Mouse (Mus musculus) forebrain, embryonic 16.5 days (tissue): ENCODE results near the gene Nat8. TPM values are rescaled to one million over a fixed set of nuclear protein-coding genes. Genes with fewer than 3 reads are reported as not detected.
"Not testable (repeated sequence)": the region's sequence is repeated elsewhere in the genome, so short reads cannot be mapped to it uniquely, and the experiment has no call there.

Source experiments
- ATAC-seq: fragments of 200-750 bp; cut with Nextera tagmentation; 2 replicates; pipeline ENCODE4 v1.8.0; 2017; ENCODE audit warnings: mild to moderate bottlenecking, moderate library complexity
- H3K27ac ChIP-seq: fragments of 300-500 bp; sonication (generic); 2 replicates; pipeline ENCODE4 v1.5.1; 2014; ENCODE audit warnings: low read length, control low read depth
- H3K27me3 ChIP-seq: fragments of 300-500 bp; sonication (generic); replicated peaks from 2 replicates; pipeline ENCODE4 v1.6.1; 2014; ENCODE audit warnings: low read length; ENCODE audit not compliant: control insufficient read depth, insufficient read depth
- H3K36me3 ChIP-seq: fragments of 300-500 bp; sonication (generic); 2 replicates; pipeline ENCODE4 v1.6.1; 2014; ENCODE audit not compliant: control insufficient read depth, insufficient read depth
- H3K4me1 ChIP-seq: fragments of 300-500 bp; sonication (generic); replicated peaks from 2 replicates; pipeline ENCODE4 v1.6.1; 2014; ENCODE audit warnings: low read length; ENCODE audit not compliant: control insufficient read depth, insufficient read depth
- H3K4me2 ChIP-seq: fragments of 300-500 bp; sonication (generic); 2 replicates; pipeline ENCODE4 v1.6.1; 2014; ENCODE audit warnings: mild to moderate bottlenecking, low read length, control low read depth
- H3K4me3 ChIP-seq: fragments of 300-500 bp; sonication (generic); replicated peaks from 2 replicates; pipeline ENCODE4 v1.5.1; 2014; ENCODE audit warnings: mild to moderate bottlenecking, low read length, control low read depth
- H3K9ac ChIP-seq: fragments of 300-500 bp; sonication (generic); replicated peaks from 2 replicates; pipeline ENCODE4 v1.6.1; 2014; ENCODE audit warnings: low read depth, low read length, control low read depth
- H3K9me3 ChIP-seq: fragments of 300-500 bp; sonication (generic); 2 replicates; pipeline ENCODE4 v1.6.1; 2016; ENCODE audit warnings: low read length; ENCODE audit not compliant: control insufficient read depth
- WGBS: fragments of 180-500 bp; shearing (Covaris S2); extraction: QIAGEN DNeasy Blood & Tissue Kit; methylation state at CpG from one replicate; pipeline ENCODE4 v1.1.7; 2014; 5-methylcytosine and 5-hydroxymethylcytosine counted together
- polyA plus RNA-seq: library from polyadenylated mRNA; unstranded; fragments of >200 nt; fragmentation: Nextera tagmentation; extraction: Ambion mirVana; gene quantifications from 2 replicates; pipeline ENCODE4 v1.2.1, GENCODE M21; 2015

Nat8 gene
- not detected in 2 replicates for polyA plus RNA-seq

GRCm38 (mm10) chr6:85831796-85832321 is at the start of gene Nat8:
Gene Nat8, minus strand, starts transcription at chr6:85832082.
- no peak within 1 kb of the TSS for H3K9ac ChIP-seq
- H3K4me1 ChIP-seq: no peaks in the 10 kb centered on the region
- no peak within 1 kb of the TSS for H3K27ac ChIP-seq
- no peak within 1 kb of the TSS for H3K4me2 ChIP-seq
- ATAC-seq: no peak
- 86% methylated on average over 7 of the region's 7 CpGs for whole genome bisulfite sequencing
- no peaks in the 10 kb centered on the region for H3K9me3 ChIP-seq
- H3K4me3 ChIP-seq: no peak within 1 kb of the TSS
- H3K27me3 ChIP-seq: no peaks in the 10 kb centered on the region
- H3K36me3 ChIP-seq: no peaks in the 10 kb centered on the region

DNA sequence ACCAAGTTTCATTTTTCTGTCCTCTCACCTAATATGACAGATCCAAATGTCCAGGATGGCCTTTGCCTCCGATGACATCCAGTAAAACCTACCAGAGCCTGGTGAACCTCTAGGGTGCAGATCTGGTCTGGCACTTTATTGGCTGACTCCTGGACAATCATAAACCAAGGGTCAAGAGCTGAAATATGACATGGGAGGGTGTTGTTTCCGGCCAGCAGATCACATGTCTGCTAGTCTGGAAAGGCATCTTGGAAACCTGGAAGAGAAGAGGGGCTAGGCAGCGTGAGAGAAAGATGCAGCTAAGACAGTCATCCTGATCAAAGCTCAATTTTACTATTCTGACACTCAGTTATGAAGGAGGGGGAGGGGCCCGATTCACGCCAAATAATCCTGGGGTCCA is 37.1 kb upstream of the Nat8 start, which contains the start of gene Nat8f2:
Gene Nat8f2 (minus strand): TSS at position 153 of the 400 bp plus-strand sequence.
- H3K27me3 ChIP-seq, H3K4me1 ChIP-seq, H3K9me3 ChIP-seq, H3K4me2 ChIP-seq, H3K4me3 ChIP-seq, ATAC-seq, H3K9ac ChIP-seq, H3K27ac ChIP-seq, H3K36me3 ChIP-seq: not testable (repeated sequence)
- 89% methylated on average over 5 of the region's 5 CpGs for WGBS

- no peaks in the 10 kb centered on the region for H3K4me1 ChIP-seq
- H3K36me3 ChIP-seq: no peaks in the 10 kb centered on the region
- no peaks in the 10 kb centered on the region for H3K9me3 ChIP-seq
- no peaks in the 10 kb centered on the region for H3K27me3 ChIP-seq
- H3K4me3 ChIP-seq: no peak overlapping the region
- no peak overlapping the region for H3K4me2 ChIP-seq
- ATAC-seq: no peak
- 90% methylated on average over 8 of the region's 8 CpGs for WGBS
- no peak overlapping the region for H3K9ac ChIP-seq
- H3K27ac ChIP-seq: no peak overlapping the region
These were observed 36.1 kb upstream of the Nat8 start for GRCm38 (mm10) chr6:85867726-85868690.

- WGBS: 83% methylated on average over 1 of the region's 1 CpGs
- not testable (repeated sequence) for ATAC-seq, H3K27me3 ChIP-seq, H3K4me2 ChIP-seq, H3K4me1 ChIP-seq, H3K4me3 ChIP-seq, H3K36me3 ChIP-seq, H3K9ac ChIP-seq, H3K27ac ChIP-seq, H3K9me3 ChIP-seq
These were observed 35.1 kb upstream of the Nat8 start for GRCm38 (mm10) chr6:85866995-85867394.

- not testable (repeated sequence) for H3K4me2 ChIP-seq, H3K27ac ChIP-seq, H3K36me3 ChIP-seq, H3K9me3 ChIP-seq, H3K27me3 ChIP-seq, H3K4me3 ChIP-seq, ATAC-seq, H3K4me1 ChIP-seq, H3K9ac ChIP-seq
- WGBS: 85% methylated on average over 3 of the region's 3 CpGs
These were observed 34.3 kb upstream of the Nat8 start for GRCm38 (mm10) chr6:85866166-85866565.

GRCm38 (mm10) chr6:85864900-85865639 is 33.2 kb upstream of the Nat8 start:
- not testable (repeated sequence) for H3K9me3 ChIP-seq, H3K27ac ChIP-seq, H3K4me3 ChIP-seq, H3K4me2 ChIP-seq, H3K9ac ChIP-seq, H3K4me1 ChIP-seq, ATAC-seq, H3K36me3 ChIP-seq, H3K27me3 ChIP-seq
- WGBS: 67% methylated on average over 4 of the region's 7 CpGs

GRCm38 (mm10) chr6:85863840-85864239 is 32.0 kb upstream of the Nat8 start:
- no peaks in the 10 kb centered on the region for H3K36me3 ChIP-seq
- H3K4me2 ChIP-seq: no peak overlapping the region
- H3K9me3 ChIP-seq: no peaks in the 10 kb centered on the region
- no peak overlapping the region for H3K27ac ChIP-seq
- no peaks in the 10 kb centered on the region for H3K4me1 ChIP-seq
- no peak for ATAC-seq
- no peaks in the 10 kb centered on the region for H3K27me3 ChIP-seq
- WGBS: 89% methylated on average over 2 of the region's 2 CpGs
- no peak overlapping the region for H3K4me3 ChIP-seq
- H3K9ac ChIP-seq: no peak overlapping the region

- no peak overlapping the region for H3K4me2 ChIP-seq
- H3K36me3 ChIP-seq: no peaks in the 10 kb centered on the region
- no peaks in the 10 kb centered on the region for H3K9me3 ChIP-seq
- ATAC-seq: no peak
- H3K4me1 ChIP-seq: no peaks in the 10 kb centered on the region
- H3K27me3 ChIP-seq: no peaks in the 10 kb centered on the region
- H3K27ac ChIP-seq: no peak overlapping the region
- no peak overlapping the region for H3K9ac ChIP-seq
- WGBS: 66% methylated on average over 2 of the region's 2 CpGs
- H3K4me3 ChIP-seq: no peak overlapping the region
These were observed 31.3 kb upstream of the Nat8 start for GRCm38 (mm10) chr6:85863136-85863535.

- ATAC-seq: no peak
- Histone ChIP-seq H3K36me3 (no peaks in the 10 kb centered on the region), H3K9ac (no peak overlapping the region), H3K9me3 (no peaks in the 10 kb centered on the region), H3K4me1 (no peaks in the 10 kb centered on the region), H3K4me3 (no peak overlapping the region), H3K27ac (no peak overlapping the region), H3K4me2 (no peak overlapping the region), H3K27me3 (no peaks in the 10 kb centered on the region)
- 40% methylated on average over 3 of the region's 3 CpGs for WGBS
These were observed 30.7 kb upstream of the Nat8 start for GRCm38 (mm10) chr6:85862565-85862964.
